Mouse (Mus musculus): ENCODE measurements around the gene Rsc1a1. TPM values are rescaled to one million over a fixed set of nuclear protein-coding genes. Genes with fewer than 3 reads are reported as not detected.

Rsc1a1 gene
- total RNA-seq, 1 experiment = 13.3 TPM

- Histone ChIP-seq H3K36me3 (ENCODE audit: control insufficient read depth, insufficient read depth, low read length, poor library complexity, severe bottlenecking) (no peaks in the 10 kb centered on the region), H3K4me3 (ENCODE audit: insufficient read depth in 1 of 2, low read depth in 1 of 2, low read length in 2 of 2, poor library complexity in 1 of 2, severe bottlenecking in 1 of 2) (peak overlapping the region in 1 of 2 experiments; percentile 11; a peak in 1 of 4 replicates), H3K4me1 (ENCODE audit: control insufficient read depth in 2 of 2, insufficient read depth in 2 of 2, low read length in 2 of 2, poor library complexity in 1 of 2) (peaks cover 0 to 6% of the 10 kb centered on the region in 2 experiments; a peak in 1 of 4 replicates), H3K27ac (ENCODE audit: insufficient read depth, low read depth, low read length, poor library complexity, severe bottlenecking) (no peak overlapping the region), H3K9ac (ENCODE audit: insufficient read depth, low read depth, low read length, poor library complexity, severe bottlenecking) (no peak overlapping the region), H3K9me3 (ENCODE audit: control insufficient read depth, insufficient read depth, low read depth, low read length) (no peaks in the 10 kb centered on the region)
- in situ Hi-C loops (cut with MboI; ENCODE audit: low sequenced_read_pairs in 2 of 2, unreplicated experiment in 2 of 2) = no loop called here
- no peak for TF ChIP-seq CHD2 (IDR thresholded peaks at IDR 0.05; ENCODE audit: low read depth, low read length)
- no peak for TF ChIP-seq ZNF384 (IDR thresholded peaks at IDR 0.05; ENCODE audit: low read depth, low read length)
- no peak for TF ChIP-seq ZC3H11A (IDR thresholded peaks at IDR 0.05; ENCODE audit: borderline replicate concordance, low read depth, low read length)
- no peak for TF ChIP-seq MAFK (IDR thresholded peaks at IDR 0.05; ENCODE audit: insufficient read depth, low read depth, low read length)
- no peak for TF ChIP-seq HCFC1 (IDR thresholded peaks at IDR 0.05; ENCODE audit: borderline replicate concordance, insufficient read depth, low read length)
- DNase-seq (ENCODE audit: low read depth, low spot score) = no peak
Observed at GRCm38 (mm10) chr4:141730401-141730800, 45.0 kb upstream of the Rsc1a1 start.

GRCm38 (mm10) chr4:141729266-141729665 lies 43.9 kb upstream of the Rsc1a1 start:
- TF ChIP-seq CHD2 (IDR thresholded peaks at IDR 0.05; ENCODE audit: low read depth, low read length) = no peak
- TF ChIP-seq ZNF384 (IDR thresholded peaks at IDR 0.05; ENCODE audit: low read depth, low read length) = no peak
- no peak for TF ChIP-seq ZC3H11A (IDR thresholded peaks at IDR 0.05; ENCODE audit: borderline replicate concordance, low read depth, low read length)
- TF ChIP-seq MAFK (IDR thresholded peaks at IDR 0.05; ENCODE audit: insufficient read depth, low read depth, low read length) = no peak
- no peak for TF ChIP-seq HCFC1 (IDR thresholded peaks at IDR 0.05; ENCODE audit: borderline replicate concordance, insufficient read depth, low read length)
- Histone ChIP-seq H3K9ac (ENCODE audit: insufficient read depth, low read depth, low read length, poor library complexity, severe bottlenecking) (no peak overlapping the region), H3K9me3 (ENCODE audit: control insufficient read depth, insufficient read depth, low read depth, low read length) (no peaks in the 10 kb centered on the region), H3K27ac (ENCODE audit: insufficient read depth, low read depth, low read length, poor library complexity, severe bottlenecking) (no peak overlapping the region), H3K36me3 (ENCODE audit: control insufficient read depth, insufficient read depth, low read length, poor library complexity, severe bottlenecking) (no peaks in the 10 kb centered on the region), H3K4me1 (ENCODE audit: control insufficient read depth in 2 of 2, insufficient read depth in 2 of 2, low read length in 2 of 2, poor library complexity in 1 of 2) (peaks cover 0 to 4% of the 10 kb centered on the region in 2 experiments; a peak in 1 of 4 replicates), H3K4me3 (ENCODE audit: insufficient read depth in 1 of 2, low read depth in 1 of 2, low read length in 2 of 2, poor library complexity in 1 of 2, severe bottlenecking in 1 of 2) (no peak overlapping the region)
- in situ Hi-C loops (cut with MboI; ENCODE audit: low sequenced_read_pairs in 2 of 2, unreplicated experiment in 2 of 2) = no loop called here
- DNase-seq (ENCODE audit: low read depth, low spot score) = no peak

GRCm38 (mm10) chr4:141725738-141726137 lies 40.3 kb upstream of the Rsc1a1 start:
- in situ Hi-C loops (cut with MboI; ENCODE audit: low sequenced_read_pairs in 2 of 2, unreplicated experiment in 2 of 2) = no loop called here
- TF ChIP-seq ZNF384 (IDR thresholded peaks at IDR 0.05; ENCODE audit: low read depth, low read length) (no peak), MAFK (IDR thresholded peaks at IDR 0.05; ENCODE audit: insufficient read depth, low read depth, low read length) (no peak), HCFC1 (IDR thresholded peaks at IDR 0.05; ENCODE audit: borderline replicate concordance, insufficient read depth, low read length) (no peak), CHD2 (IDR thresholded peaks at IDR 0.05; ENCODE audit: low read depth, low read length) (no peak), ZC3H11A (IDR thresholded peaks at IDR 0.05; ENCODE audit: borderline replicate concordance, low read depth, low read length) (no peak)
- Histone ChIP-seq H3K27ac (ENCODE audit: insufficient read depth, low read depth, low read length, poor library complexity, severe bottlenecking) (no peak overlapping the region), H3K4me1 (ENCODE audit: control insufficient read depth in 2 of 2, insufficient read depth in 2 of 2, low read length in 2 of 2, poor library complexity in 1 of 2) (peaks cover 4 to 5% of the 10 kb centered on the region in 2 experiments), H3K36me3 (ENCODE audit: control insufficient read depth, insufficient read depth, low read length, poor library complexity, severe bottlenecking) (no peaks in the 10 kb centered on the region), H3K9ac (ENCODE audit: insufficient read depth, low read depth, low read length, poor library complexity, severe bottlenecking) (no peak overlapping the region), H3K9me3 (ENCODE audit: control insufficient read depth, insufficient read depth, low read depth, low read length) (no peaks in the 10 kb centered on the region), H3K4me3 (ENCODE audit: insufficient read depth in 1 of 2, low read depth in 1 of 2, low read length in 2 of 2, poor library complexity in 1 of 2, severe bottlenecking in 1 of 2) (no peak overlapping the region)
- DNase-seq (ENCODE audit: low read depth, low spot score) = no peak

- Histone ChIP-seq H3K9ac (ENCODE audit: insufficient read depth, low read depth, low read length, poor library complexity, severe bottlenecking) (no peak overlapping the region), H3K36me3 (ENCODE audit: control insufficient read depth, insufficient read depth, low read length, poor library complexity, severe bottlenecking) (no peaks in the 10 kb centered on the region), H3K27ac (ENCODE audit: insufficient read depth, low read depth, low read length, poor library complexity, severe bottlenecking) (no peak overlapping the region), H3K4me1 (ENCODE audit: control insufficient read depth in 2 of 2, insufficient read depth in 2 of 2, low read length in 2 of 2, poor library complexity in 1 of 2) (peaks cover 4 to 5% of the 10 kb centered on the region in 2 experiments), H3K4me3 (ENCODE audit: insufficient read depth in 1 of 2, low read depth in 1 of 2, low read length in 2 of 2, poor library complexity in 1 of 2, severe bottlenecking in 1 of 2) (no peak overlapping the region), H3K9me3 (ENCODE audit: control insufficient read depth, insufficient read depth, low read depth, low read length) (no peaks in the 10 kb centered on the region)
- TF ChIP-seq HCFC1 (IDR thresholded peaks at IDR 0.05; ENCODE audit: borderline replicate concordance, insufficient read depth, low read length) (no peak), ZC3H11A (IDR thresholded peaks at IDR 0.05; ENCODE audit: borderline replicate concordance, low read depth, low read length) (no peak), MAFK (IDR thresholded peaks at IDR 0.05; ENCODE audit: insufficient read depth, low read depth, low read length) (no peak), CHD2 (IDR thresholded peaks at IDR 0.05; ENCODE audit: low read depth, low read length) (no peak), ZNF384 (IDR thresholded peaks at IDR 0.05; ENCODE audit: low read depth, low read length) (no peak)
- no peak for DNase-seq (ENCODE audit: low read depth, low spot score)
- in situ Hi-C loops (cut with MboI; ENCODE audit: low sequenced_read_pairs in 2 of 2, unreplicated experiment in 2 of 2) = no loop called here
Observed at GRCm38 (mm10) chr4:141725277-141725676, 39.9 kb upstream of the Rsc1a1 start.

GRCm38 (mm10) chr4:141724594-141724993 lies 39.2 kb upstream of the Rsc1a1 start:
- H3K9me3 ChIP-seq (ENCODE audit: control insufficient read depth, insufficient read depth, low read depth, low read length) = no peaks in the 10 kb centered on the region
- DNase-seq (ENCODE audit: low read depth, low spot score) = no peak
- in situ Hi-C loops (cut with MboI; ENCODE audit: low sequenced_read_pairs in 2 of 2, unreplicated experiment in 2 of 2) = no loop called here
- no peak overlapping the region for H3K9ac ChIP-seq (ENCODE audit: insufficient read depth, low read depth, low read length, poor library complexity, severe bottlenecking)
- H3K27ac ChIP-seq (ENCODE audit: insufficient read depth, low read depth, low read length, poor library complexity, severe bottlenecking) = no peak overlapping the region
- H3K4me3 ChIP-seq (ENCODE audit: insufficient read depth in 1 of 2, low read depth in 1 of 2, low read length in 2 of 2, poor library complexity in 1 of 2, severe bottlenecking in 1 of 2) = no peak overlapping the region
- TF ChIP-seq ZNF384 (IDR thresholded peaks at IDR 0.05; ENCODE audit: low read depth, low read length) = no peak
- no peak for TF ChIP-seq ZC3H11A (IDR thresholded peaks at IDR 0.05; ENCODE audit: borderline replicate concordance, low read depth, low read length)
- TF ChIP-seq CHD2 (IDR thresholded peaks at IDR 0.05; ENCODE audit: low read depth, low read length) = no peak
- TF ChIP-seq MAFK (IDR thresholded peaks at IDR 0.05; ENCODE audit: insufficient read depth, low read depth, low read length) = no peak
- TF ChIP-seq HCFC1 (IDR thresholded peaks at IDR 0.05; ENCODE audit: borderline replicate concordance, insufficient read depth, low read length) = no peak
- no peaks in the 10 kb centered on the region for H3K36me3 ChIP-seq (ENCODE audit: control insufficient read depth, insufficient read depth, low read length, poor library complexity, severe bottlenecking)
- peaks cover 4 to 5% of the 10 kb centered on the region in 2 experiments for H3K4me1 ChIP-seq (ENCODE audit: control insufficient read depth in 2 of 2, insufficient read depth in 2 of 2, low read length in 2 of 2, poor library complexity in 1 of 2)
